Mouse (Mus musculus): Measurements from ENCODE around the gene Mbd5.

The Mbd5 gene

GRCm38 (mm10) chr2:48948841-48949584, at the start of gene Mbd5:
TSS of gene Mbd5 (plus strand) at chr2:48949508.
- peak; percentile 98 for DNase-seq

DNA sequence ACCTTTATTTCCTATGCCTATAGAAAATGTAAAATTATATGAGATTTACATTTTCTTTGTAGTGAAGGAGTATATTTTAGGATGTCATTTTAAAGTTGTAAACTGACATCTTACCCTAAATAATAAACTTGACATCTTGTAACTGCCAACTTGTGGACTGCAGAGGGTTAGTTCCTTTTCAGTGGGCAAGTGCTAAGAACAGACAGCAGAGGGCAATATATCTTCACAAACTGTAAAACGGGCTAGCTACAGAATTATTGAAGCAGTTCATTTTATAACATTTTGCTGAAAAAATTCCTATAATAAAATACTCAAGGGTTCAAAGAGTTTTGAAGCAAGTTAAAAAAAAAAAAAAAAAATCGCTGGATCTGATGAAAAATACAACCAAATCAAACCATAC, 40.4 kb upstream of the Mbd5 start:
- no peak for DNase-seq

GRCm38 (mm10) chr2:48914185-48914584, 35.1 kb upstream of the Mbd5 start:
- no peak for DNase-seq

- no peak for DNase-seq
Observed at GRCm38 (mm10) chr2:48915832-48916231, 33.5 kb upstream of the Mbd5 start.

GRCm38 (mm10) chr2:48935058-48935457, 14.2 kb upstream of the Mbd5 start:
- DNase-seq: no peak

DNA sequence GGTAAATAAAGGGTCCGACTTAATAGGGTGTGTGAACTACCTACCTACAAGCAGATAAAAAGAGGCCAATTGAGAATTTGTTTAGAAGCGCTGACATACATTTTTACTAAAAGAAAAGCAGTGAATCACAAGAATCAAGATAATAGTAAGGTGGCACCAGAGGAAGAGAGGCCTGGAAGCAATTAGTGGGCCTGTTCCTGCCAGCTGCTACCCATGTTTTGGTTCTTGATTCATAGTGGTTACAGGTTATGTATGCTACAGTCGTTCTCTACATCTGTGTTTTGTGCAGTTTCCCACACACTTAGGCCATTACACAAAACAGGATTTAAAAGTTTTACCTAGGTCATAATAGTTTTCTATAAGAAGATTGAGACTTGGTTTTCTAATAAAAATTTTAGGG, 1.5 kb upstream of the Mbd5 start:
- DNase-seq: no peak

DNA sequence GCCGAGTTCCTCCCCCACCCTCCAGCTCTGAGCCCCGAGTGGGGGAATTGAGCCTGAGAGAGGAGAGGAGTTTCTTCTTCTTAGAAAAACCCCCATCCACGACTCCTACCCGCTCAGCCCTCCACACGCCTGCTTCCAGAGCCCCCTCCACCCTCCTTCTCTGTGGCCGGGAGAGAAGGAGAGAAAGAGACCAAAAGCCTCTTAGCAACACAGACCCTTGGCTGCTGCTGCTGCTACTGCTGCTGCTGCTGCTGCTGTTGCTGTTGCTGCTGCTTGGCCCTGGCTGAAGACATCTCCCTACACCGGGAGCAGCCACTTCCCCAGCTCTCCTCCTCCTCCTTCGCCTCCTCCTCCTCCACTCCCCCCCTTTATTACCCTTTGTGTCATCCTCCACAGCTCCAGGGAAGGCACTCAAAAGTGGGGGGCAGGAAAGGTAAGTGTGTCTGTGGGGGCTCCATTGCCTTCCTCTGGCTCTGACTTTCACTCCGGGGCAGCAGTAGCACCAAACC, 489 bp downstream of the Mbd5 start:
- peak; percentile 17 for DNase-seq

- DNase-seq: no peak
Observed at GRCm38 (mm10) chr2:48950252-48950315, 776 bp downstream of the Mbd5 start, which contains the start of gene Orc4. TSS of gene Orc4 (minus strand) at chr2:48950277.

GRCm38 (mm10) chr2:48950316-48950880, 1.1 kb downstream of the Mbd5 start:
- DNase-seq: no peak

DNA sequence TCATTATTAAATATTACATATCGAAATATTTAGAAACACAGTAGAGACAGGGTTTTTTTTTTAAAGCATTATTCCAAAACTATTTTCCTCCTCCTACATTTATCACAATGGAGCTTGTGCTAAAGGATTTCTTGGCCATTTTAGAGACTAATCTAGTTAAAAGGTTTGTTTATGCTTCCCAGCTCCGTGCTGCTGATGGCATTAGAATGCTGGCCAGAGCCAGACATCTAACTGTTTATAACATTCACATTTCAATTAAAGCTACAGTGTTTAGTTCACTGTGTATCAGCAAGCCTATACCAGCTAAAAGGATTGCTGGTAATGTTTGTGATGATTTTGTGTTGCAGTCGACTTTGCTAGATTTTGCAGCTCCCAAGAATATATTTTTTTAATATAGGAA, 7.3 kb downstream of the Mbd5 start:
- no peak for DNase-seq

GRCm38 (mm10) chr2:48978920-48979319, 29.6 kb downstream of the Mbd5 start:
- DNase-seq: no peak

- no peak for DNase-seq
Observed at GRCm38 (mm10) chr2:48990322-48990721, 41.0 kb downstream of the Mbd5 start.

- no peak for DNase-seq
Observed at GRCm38 (mm10) chr2:49040481-49040880, 91.2 kb downstream of the Mbd5 start.

- no peak for DNase-seq
Observed at GRCm38 (mm10) chr2:49050030-49050429, 100.7 kb downstream of the Mbd5 start.

GRCm38 (mm10) chr2:49067886-49068285, 118.6 kb downstream of the Mbd5 start:
- no peak for DNase-seq

DNA sequence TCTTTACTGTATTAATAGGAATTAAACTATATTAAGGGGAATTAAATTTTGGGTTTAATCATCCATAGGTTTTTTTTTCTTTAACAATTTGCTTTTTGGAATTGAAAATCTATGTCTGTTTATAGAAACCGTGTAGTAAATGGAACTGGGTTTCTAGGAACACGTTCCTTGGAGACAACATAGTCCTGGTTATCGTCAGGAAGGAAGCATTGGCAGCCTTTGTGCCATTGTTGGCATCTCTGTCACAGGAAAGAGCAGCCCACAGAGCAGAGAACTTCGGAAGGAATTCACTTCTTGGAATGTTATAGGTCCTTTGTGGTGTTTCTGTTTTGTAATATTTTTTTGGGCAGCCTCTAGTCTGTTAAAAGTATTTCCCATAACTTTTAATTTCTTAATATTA, 135.7 kb downstream of the Mbd5 start:
- no peak for DNase-seq

DNA sequence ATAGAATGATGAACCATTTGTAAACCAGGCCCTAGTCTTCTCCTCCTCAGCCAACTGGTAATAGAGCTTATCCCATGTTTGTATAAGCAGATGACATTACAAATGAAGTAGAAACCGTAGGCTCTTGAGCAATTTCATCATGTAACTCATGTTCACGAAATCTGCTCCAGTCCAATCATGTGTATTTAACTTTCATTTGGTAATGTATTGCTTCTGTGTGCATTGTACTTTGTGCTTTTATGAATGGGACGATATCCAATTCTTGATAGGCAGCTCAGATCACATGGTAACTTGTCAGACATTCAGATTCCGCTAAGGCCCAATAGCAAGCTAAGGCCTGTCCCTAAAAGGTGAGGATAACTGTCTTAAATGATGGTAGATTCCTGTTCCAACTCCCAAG, 141.5 kb downstream of the Mbd5 start:
- no peak for DNase-seq

DNA sequence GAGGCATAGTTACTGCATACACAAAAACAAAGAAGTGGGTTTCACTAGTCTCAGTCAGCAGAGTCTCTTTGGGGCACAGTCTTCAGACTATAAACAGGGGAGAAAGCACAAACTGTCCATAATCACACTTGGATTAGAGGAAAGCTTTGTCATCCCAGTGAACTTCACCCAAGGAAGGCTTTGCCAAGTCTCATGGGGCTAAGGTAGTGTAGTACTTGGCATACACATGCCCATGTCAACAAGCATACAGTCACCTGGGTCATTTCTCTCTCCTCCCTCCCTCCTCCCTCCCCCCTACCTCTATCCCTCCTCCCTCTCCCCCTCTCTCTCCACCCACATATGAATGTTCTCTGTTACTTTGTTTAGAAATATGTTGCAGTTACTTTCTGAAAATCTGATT, 147.5 kb downstream of the Mbd5 start:
- no peak for DNase-seq

DNA sequence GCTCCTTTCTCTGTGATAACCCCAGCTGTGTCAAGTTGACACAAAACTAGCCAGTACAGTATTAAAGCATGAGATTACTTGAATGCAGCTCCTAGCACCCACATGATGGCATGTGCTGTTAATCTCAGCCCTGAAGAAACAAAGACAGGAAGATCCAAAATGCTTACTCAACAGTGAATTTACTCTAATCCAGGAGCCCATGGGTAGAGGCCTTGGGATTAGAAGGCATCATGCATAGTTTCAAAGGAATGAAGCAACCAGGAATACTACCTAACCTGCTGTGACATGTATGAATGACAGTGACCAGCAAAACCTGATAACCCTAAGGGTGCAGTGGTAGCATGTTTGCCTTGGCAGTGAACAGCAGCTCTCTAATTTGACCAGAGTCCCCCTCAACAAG, 159.6 kb downstream of the Mbd5 start:
- DNase-seq: no peak

DNA sequence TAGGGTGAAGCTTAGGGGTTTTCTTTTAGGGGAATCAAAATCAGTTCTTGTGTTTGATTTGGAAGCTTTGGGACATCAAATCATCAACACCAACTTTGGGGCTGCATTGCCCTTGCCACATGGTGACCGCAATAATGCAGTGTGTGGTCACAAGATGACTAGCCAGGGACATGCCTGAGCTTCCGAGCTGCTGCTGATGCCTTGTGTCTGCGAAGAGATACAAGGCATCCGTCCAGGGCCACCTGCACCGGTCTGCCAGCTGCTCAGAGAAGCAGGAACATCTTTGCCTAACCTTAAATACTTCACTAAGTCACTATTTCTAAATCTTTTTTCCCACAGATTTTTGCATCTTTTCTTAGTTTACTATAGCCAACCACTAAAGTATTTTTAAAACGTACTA, 170.6 kb downstream of the Mbd5 start:
- DNase-seq: peak; percentile 17

- DNase-seq: no peak
Observed at GRCm38 (mm10) chr2:49121603-49122002, 172.3 kb downstream of the Mbd5 start.

DNA sequence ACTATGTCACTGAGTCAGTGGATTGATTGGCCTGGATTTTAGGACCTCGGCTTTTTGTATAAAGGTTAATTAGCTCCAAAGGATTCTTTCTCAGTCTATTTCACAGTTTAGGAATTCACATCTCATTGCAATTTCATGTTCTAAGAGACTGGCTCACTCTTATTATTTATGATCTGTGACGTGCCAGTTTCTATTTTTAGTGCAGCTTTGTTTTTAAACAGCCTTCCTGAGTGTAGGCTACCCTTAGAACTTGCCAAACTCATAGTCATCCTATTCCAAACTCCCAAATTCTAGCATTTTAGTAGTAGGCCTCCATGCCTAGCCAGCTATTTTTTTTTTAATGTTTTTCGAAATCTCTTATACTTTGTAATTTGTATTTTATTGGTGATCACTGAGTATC, 192.9 kb downstream of the Mbd5 start:
- no peak for DNase-seq

- no peak for DNase-seq
Observed at GRCm38 (mm10) chr2:49153649-49154048, 204.3 kb downstream of the Mbd5 start.

DNA sequence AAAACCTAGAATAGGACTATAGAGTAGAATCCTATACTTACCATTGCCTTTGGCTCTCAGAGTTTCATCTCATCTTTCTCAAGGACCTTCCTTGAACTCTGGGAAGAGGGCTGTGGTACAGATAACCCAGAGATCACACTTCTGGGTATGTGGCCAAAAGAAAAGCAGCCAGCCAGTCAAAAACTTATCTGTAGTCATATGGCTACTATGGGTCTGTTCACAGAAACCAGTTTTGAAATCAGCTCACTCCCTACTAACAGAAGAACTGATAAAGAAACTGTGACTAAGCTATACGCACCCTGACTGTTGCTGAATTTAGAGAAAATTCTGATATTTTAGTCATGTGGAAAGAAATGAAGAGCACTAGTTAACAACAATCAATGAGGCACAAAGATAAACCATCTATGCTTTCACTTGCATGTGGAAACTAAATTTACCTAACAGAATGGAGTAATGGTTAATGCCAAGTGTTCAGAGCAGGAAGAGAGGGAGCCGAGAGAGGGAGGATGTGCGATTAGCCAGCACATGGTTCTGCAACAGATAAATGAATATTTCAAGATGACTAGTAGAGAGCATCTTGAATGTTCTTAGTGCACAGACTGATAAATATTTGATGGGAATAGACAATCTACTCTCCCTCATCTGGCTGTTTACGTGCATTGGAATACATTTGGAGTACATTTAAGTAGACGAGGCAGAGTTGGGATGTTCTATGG, 211.1 kb downstream of the Mbd5 start:
- no peak for DNase-seq

DNA sequence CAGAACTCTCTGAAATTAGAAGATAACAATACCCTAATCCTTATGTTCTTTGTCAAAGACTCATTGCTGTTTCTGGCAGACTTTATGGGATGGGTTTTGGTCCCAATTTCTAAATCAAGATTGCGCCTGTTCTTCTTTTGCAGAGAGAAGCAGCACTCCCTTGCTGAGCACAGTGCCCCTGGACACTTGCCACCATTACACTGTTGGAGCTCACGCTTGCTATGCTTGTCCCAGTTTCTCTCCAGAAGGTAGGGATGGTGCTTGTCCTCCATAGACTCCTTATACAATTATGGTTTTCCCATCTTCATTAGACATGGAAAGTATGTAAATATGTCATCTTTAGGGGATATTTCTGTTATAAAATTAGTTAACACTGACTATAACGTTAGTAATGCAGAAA, 220.5 kb downstream of the Mbd5 start:
- DNase-seq: no peak
